10 mouse cellular contexts compared by ENCODE assay signal in genomic region chr5:34647581-34647980, GRCm38 (mm10). TPM values are rescaled to one million over a fixed set of nuclear protein-coding genes. Genes with fewer than 3 reads are reported as not detected.
DNase-seq lines count a peak whose midpoint lies in the region; ATAC-seq and TF ChIP-seq lines count a peak whose summit lies in the region.
"Had no signal": no experiment of that assay in that cellular context is flagged by ENCODE, and none has a peak within 500 bp of the region (broad histone marks: within the 10 kb centered on the region; RNA-seq: fewer than 3 reads in every experiment).

No protein-coding gene starts in this region.

- no peak overlapping the region for H3K4me3 ChIP-seq in kidney, embryonic 14.5 days (ENCODE audit: low read length)
- no peak overlapping the region for H3K4me3 ChIP-seq in MEL (ENCODE audit: control insufficient read depth in 1 of 2, insufficient read depth in 1 of 2, low read depth in 2 of 2, low read length in 2 of 2)
- H3K4me3 ChIP-seq: erythroblast, embryonic 14.5 days had no signal

- H3K79me2 ChIP-seq in MEL (ENCODE audit: control insufficient read depth, insufficient read depth, low read length, poor library complexity) = no peaks in the 10 kb centered on the region

- intact Hi-C loops in gastrocnemius, postnatal 36 days (cut with DNase I) = loop anchor here (10.0 kb wide), 1 partner anchor 463 kb away; the partner anchor contains the start of gene Mxd4
- intact Hi-C loops in left cerebral cortex, postnatal 25 days (cut with DNase I) = loop anchor here (5.0 kb wide), 1 partner anchor 200 kb away; no protein-coding TSS in a partner anchor

- DNase-seq in kidney, adult 9 months = peak; percentile 69
- peak; percentile 87 for DNase-seq in MEL (ENCODE audit: low read depth, low spot score)
- DNase-seq in cerebellum, adult 9-10 months = peak; percentile 76
- DNase-seq in gastrocnemius, postnatal 36 days = peak; percentile 40 to 57
- peak; percentile 52 to 61 for DNase-seq in left cerebral cortex, postnatal 25 days (ENCODE audit: low spot score in 2 of 2)
- DNase-seq in thymus, postnatal 4 days = peak; percentile 86

- peak; percentile 91 to 96 (median 95) for TF ChIP-seq CTCF in MEL (IDR thresholded peaks at IDR 0.05 in 2 of 3, conservative IDR thresholded peaks at IDR 0.05 in 1 of 3; ENCODE audit: control insufficient read depth in 1 of 3, insufficient read depth in 1 of 3, low read depth in 2 of 3, low read length in 3 of 3, poor library complexity in 1 of 3, severe bottlenecking in 1 of 3)

- no peak for TF ChIP-seq POLR2A in MEL (IDR thresholded peaks at IDR 0.05; ENCODE audit: control insufficient read depth in 1 of 2, insufficient read depth in 1 of 2, low read depth in 1 of 2, low read length in 2 of 2, poor library complexity in 1 of 2)

- no peak overlapping the region for H3K27ac ChIP-seq in kidney, embryonic 14.5 days (ENCODE audit: low read depth, low read length)
- no peak overlapping the region for H3K27ac ChIP-seq in MEL (ENCODE audit: control insufficient read depth, low read depth, low read length)
- H3K27ac ChIP-seq: macrophage had no signal

- no peak overlapping the region for H3K4me2 ChIP-seq in kidney, embryonic 14.5 days (replicated peaks; ENCODE audit: low read depth, low read length)

- H3K9ac ChIP-seq in kidney, embryonic 14.5 days (ENCODE audit: low read depth, low read length) = no peak overlapping the region
- H3K9ac ChIP-seq in MEL (ENCODE audit: control insufficient read depth, low read depth, low read length, poor library complexity, severe bottlenecking) = no peak overlapping the region

- H3K9me3 ChIP-seq in kidney, embryonic 14.5 days (ENCODE audit: control insufficient read depth, low read length) = no peaks in the 10 kb centered on the region
- no peaks in the 10 kb centered on the region for H3K9me3 ChIP-seq in MEL (replicated peaks; ENCODE audit: insufficient read depth, low read length)

- ATAC-seq in kidney, embryonic 14.5 days (ENCODE audit: low FRiP score, low TSS enrichment) = no peak
- peak; percentile 57 for ATAC-seq in monocyte, adult 5-6 weeks (replicated peaks; ENCODE audit: insufficient number of reproducible peaks, low FRiP score, low TSS enrichment, poor library complexity, severe bottlenecking)

- WGBS in kidney, embryonic 14.5 days = 52% methylated on average over 4 of the region's 4 CpGs

- no peaks in the 10 kb centered on the region for H3K4me1 ChIP-seq in kidney, embryonic 14.5 days (ENCODE audit: control insufficient read depth, insufficient read depth, low read length)
- H3K4me1 ChIP-seq in MEL (ENCODE audit: control insufficient read depth in 1 of 2, insufficient read depth in 2 of 2, low read length in 2 of 2) = no peaks in the 10 kb centered on the region

- H3K36me3 ChIP-seq in kidney, embryonic 14.5 days (ENCODE audit: control insufficient read depth, insufficient read depth, low read length) = peaks cover 96% of the 10 kb centered on the region
- H3K36me3 ChIP-seq in MEL (ENCODE audit: control insufficient read depth in 1 of 2, insufficient read depth in 2 of 2, low read length in 2 of 2) = peaks cover 0 to 67% of the 10 kb centered on the region in 2 experiments; a peak in 2 of 4 replicates

- no peak for TF ChIP-seq EP300 in MEL (IDR thresholded peaks at IDR 0.05; ENCODE audit: low read depth in 1 of 2, low read length in 2 of 2)

- H3K27me3 ChIP-seq in kidney, embryonic 14.5 days (ENCODE audit: control insufficient read depth, insufficient read depth, low read length) = no peaks in the 10 kb centered on the region
- no peaks in the 10 kb centered on the region for H3K27me3 ChIP-seq in MEL (ENCODE audit: control insufficient read depth in 1 of 2, insufficient read depth in 2 of 2, low read length in 2 of 2)

- peak; percentile 86 for TF ChIP-seq RAD21 in MEL (IDR thresholded peaks at IDR 0.05; ENCODE audit: low read depth, low read length)

TF ChIP-seq in MEL, 35 proteins besides CTCF, POLR2A, EP300 and RAD21:
- no peak for TF ChIP-seq MEF2A (IDR thresholded peaks at IDR 0.05; ENCODE audit: extremely low read depth, insufficient replicate concordance, low read depth, low read length, poor library complexity, severe bottlenecking)
- TF ChIP-seq SIN3A (IDR thresholded peaks at IDR 0.05; ENCODE audit: low read length) = peak; percentile 44; the same call in 1 of the 2 replicates
- peak; percentile 91 for TF ChIP-seq SMC3 (IDR thresholded peaks at IDR 0.05; ENCODE audit: low read depth, low read length)
- TF ChIP-seq ZC3H11A (IDR thresholded peaks at IDR 0.05; ENCODE audit: low read depth, low read length) = peak; percentile 85
- peak; percentile 69 for TF ChIP-seq GATA1 (IDR thresholded peaks at IDR 0.05; ENCODE audit: low read depth, low read length)
- TF ChIP-seq ETS1 (IDR thresholded peaks at IDR 0.05; ENCODE audit: low read depth, low read length) = no peak
- TF ChIP-seq MXI1 (IDR thresholded peaks at IDR 0.05; ENCODE audit: low read depth, low read length) = no peak

RNA-seq across cellular contexts. Expression of gene Mfsd10, which starts 10.6 kb away (rescaled TPM):
- polyA plus RNA-seq in kidney, embryonic 14.5 days (2014; fragmentation: Nextera tagmentation; extraction: Ambion mirVana) = 111 and 125 TPM in 2 replicates
- total RNA-seq in MEL (2012; rRNA removed) = 106 and 136 TPM in 2 replicates
- polyA plus RNA-seq in MEL (2012; ENCODE audit: insufficient read depth in 1 of 2, insufficient read length in 2 of 2, low read depth in 1 of 2, low replicate concordance in 2 of 2, missing spikeins in 1 of 2) = 100 to 1,000 TPM in 1 of 2 experiments, not detected in 1; 296 TPM
- 1 to 10 TPM; 3.2 to 4.2 TPM for total RNA-seq in gastrocnemius, postnatal 36 days (2021)
- total RNA-seq in left cerebral cortex, postnatal 25 days (2021) = 10 to 100 TPM; 39.7 to 41.6 TPM
- 15.7 to 30.7 TPM (median 20.2 TPM) in 3 replicates for total RNA-seq in monocyte, adult 5-6 weeks (2017)

RNA-seq across cellular contexts. Expression of gene Nop14, which starts 12.4 kb away (rescaled TPM):
- polyA plus RNA-seq in kidney, embryonic 14.5 days (2014; fragmentation: Nextera tagmentation; extraction: Ambion mirVana) = 25.4 and 30.4 TPM in 2 replicates
- 87.3 and 101 TPM in 2 replicates for total RNA-seq in MEL (2012; rRNA removed)
- 100 to 1,000 TPM in 1 of 2 experiments, not detected in 1; 132 TPM for polyA plus RNA-seq in MEL (2012; ENCODE audit: insufficient read depth in 1 of 2, insufficient read length in 2 of 2, low read depth in 1 of 2, low replicate concordance in 2 of 2, missing spikeins in 1 of 2)
- 10 to 100 TPM; 10.8 to 17.1 TPM for total RNA-seq in gastrocnemius, postnatal 36 days (2021)
- total RNA-seq in left cerebral cortex, postnatal 25 days (2021) = 10 to 100 TPM; 13.0 to 15.0 TPM
- total RNA-seq in monocyte, adult 5-6 weeks (2017) = 25.9 to 45.2 TPM (median 38.6 TPM) in 3 replicates

RNA-seq across cellular contexts. Expression of gene Grk4, which starts 12.6 kb away (rescaled TPM):
- polyA plus RNA-seq in kidney, embryonic 14.5 days (2014; fragmentation: Nextera tagmentation; extraction: Ambion mirVana) = 2.5 TPM in 2 replicates
- total RNA-seq in MEL (2012; rRNA removed) = 0.42 and 0.81 TPM in 2 replicates
- polyA plus RNA-seq in MEL (2012; ENCODE audit: insufficient read depth in 1 of 2, insufficient read length in 2 of 2, low read depth in 1 of 2, low replicate concordance in 2 of 2, missing spikeins in 1 of 2) = under 1 TPM in 1 of 2 experiments, not detected in 1; 0.70 TPM
- 1 to 10 TPM; 1.4 to 1.6 TPM for total RNA-seq in gastrocnemius, postnatal 36 days (2021)
- 1 to 10 TPM; 2.1 to 3.4 TPM for total RNA-seq in left cerebral cortex, postnatal 25 days (2021)
- 2.9 to 12.9 TPM (median 4.2 TPM) in 3 replicates for total RNA-seq in monocyte, adult 5-6 weeks (2017)
